In the genomic region with DNA sequence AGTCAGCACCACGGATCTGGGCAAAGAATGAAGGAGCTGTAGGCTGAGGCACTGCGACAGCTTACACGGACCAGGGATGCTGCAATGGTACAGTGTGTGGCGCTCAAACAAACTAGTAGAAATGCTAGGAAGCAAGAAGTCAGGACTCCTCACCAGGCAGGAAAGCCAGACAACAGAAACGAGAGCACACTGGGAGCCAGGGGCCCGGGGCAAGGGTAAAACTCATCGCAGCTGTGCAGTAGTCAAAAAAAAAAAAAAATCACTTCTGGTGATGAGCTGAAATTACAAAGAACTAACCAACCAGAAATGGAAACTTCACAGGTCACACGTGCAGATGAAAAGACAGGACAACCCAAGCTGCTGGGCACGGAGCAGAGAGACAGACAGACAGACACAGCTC, we compare ENCODE assay signal across 21 mouse cellular contexts. TPM values are rescaled to one million over a fixed set of nuclear protein-coding genes. Genes with fewer than 3 reads are reported as not detected.
"Had no signal": no experiment of that assay in that cellular context is flagged by ENCODE, and none has a peak within 500 bp of the region (broad histone marks: within the 10 kb centered on the region; RNA-seq: fewer than 3 reads in every experiment).

No protein-coding gene starts in this region.

- DNase-seq: kidney, adult 11 months; kidney, postnatal 25 days; layer of hippocampus, adult 9-11 months; layer of hippocampus, postnatal 36 days; liver, embryonic 13.5 days; lung, adult 2 months; lung, postnatal 14 days; lung, postnatal 4 days; right cerebral cortex, adult 18-20 months; right cerebral cortex, postnatal 14 days; right cerebral cortex, postnatal 4 days had no signal

- H3K27ac ChIP-seq: intestine, embryonic 15.5 days; kidney, postnatal 0 days; left cerebral cortex, adult 2 months; liver, embryonic 13.5 days; midbrain, embryonic 12.5 days; midbrain, embryonic 15.5 days; neural tube, embryonic 12.5 days; neural tube, embryonic 15.5 days; stomach, embryonic 15.5 days had no signal

- H3K9ac ChIP-seq: intestine, embryonic 15.5 days; liver, embryonic 13.5 days; midbrain, embryonic 12.5 days; midbrain, embryonic 15.5 days; neural tube, embryonic 12.5 days; neural tube, embryonic 15.5 days; stomach, embryonic 15.5 days had no signal

- H3K9me3 ChIP-seq: intestine, embryonic 15.5 days; liver, embryonic 13.5 days; midbrain, embryonic 12.5 days; midbrain, embryonic 15.5 days; neural tube, embryonic 12.5 days; neural tube, embryonic 15.5 days; stomach, embryonic 15.5 days had no signal

- H3K4me2 ChIP-seq: intestine, embryonic 15.5 days; liver, embryonic 13.5 days; midbrain, embryonic 12.5 days; midbrain, embryonic 15.5 days; neural tube, embryonic 12.5 days; neural tube, embryonic 15.5 days; stomach, embryonic 15.5 days had no signal

- H3K36me3 ChIP-seq: liver, embryonic 13.5 days had no signal

- H3K27me3 ChIP-seq: intestine, embryonic 15.5 days; liver, embryonic 13.5 days; midbrain, embryonic 12.5 days; midbrain, embryonic 15.5 days; neural tube, embryonic 12.5 days; neural tube, embryonic 15.5 days; stomach, embryonic 15.5 days had no signal

- H3K4me1 ChIP-seq: liver, embryonic 13.5 days; midbrain, embryonic 12.5 days; midbrain, embryonic 15.5 days; neural tube, embryonic 12.5 days; stomach, embryonic 15.5 days had no signal

- ATAC-seq: intestine, embryonic 15.5 days; midbrain, embryonic 15.5 days had no signal

- H3K4me3 ChIP-seq: intestine, embryonic 15.5 days; layer of hippocampus, adult 2 months; left cerebral cortex, adult 2 months; liver, embryonic 13.5 days; midbrain, embryonic 12.5 days; midbrain, embryonic 15.5 days; neural tube, embryonic 12.5 days; neural tube, embryonic 15.5 days; stomach, embryonic 15.5 days had no signal

RNA-seq across cellular contexts. Expression of gene Wnk2, which starts 55.2 kb away (rescaled TPM):
- total RNA-seq: megakaryocyte progenitor cell, adult 5-6 weeks had no signal
